Mouse (Mus musculus) myocyte (in vitro differentiated cells): Measurements from ENCODE around the gene Nxph4.

Source experiments
- MAX ChIP-seq: IDR thresholded peaks from one replicate; pipeline ENCODE4 v1.6.1; 2011; ENCODE audit warnings: low read depth, mild to moderate bottlenecking, control low read depth
- MYOG ChIP-seq, 3 experiments: IDR thresholded peaks; one replicate each; pipeline ENCODE4 v1.6.1; 2011; ENCODE audit warnings: control low read depth in 2 of 3, low read depth in 2 of 3, mild to moderate bottlenecking in 2 of 3; ENCODE audit not compliant: insufficient read length in 2 of 3, control insufficient read depth in 1 of 3, insufficient read depth in 1 of 3
- POLR2A ChIP-seq: IDR thresholded peaks from one replicate; pipeline ENCODE4 v1.6.1; 2011; ENCODE audit warnings: low read depth, mild to moderate bottlenecking, control low read depth, moderate library complexity; ENCODE audit not compliant: insufficient read length
- TCF3 ChIP-seq: IDR thresholded peaks from one replicate; pipeline ENCODE4 v1.6.1; 2011; ENCODE audit warnings: low read depth, control low read depth; ENCODE audit not compliant: insufficient read length

DNA sequence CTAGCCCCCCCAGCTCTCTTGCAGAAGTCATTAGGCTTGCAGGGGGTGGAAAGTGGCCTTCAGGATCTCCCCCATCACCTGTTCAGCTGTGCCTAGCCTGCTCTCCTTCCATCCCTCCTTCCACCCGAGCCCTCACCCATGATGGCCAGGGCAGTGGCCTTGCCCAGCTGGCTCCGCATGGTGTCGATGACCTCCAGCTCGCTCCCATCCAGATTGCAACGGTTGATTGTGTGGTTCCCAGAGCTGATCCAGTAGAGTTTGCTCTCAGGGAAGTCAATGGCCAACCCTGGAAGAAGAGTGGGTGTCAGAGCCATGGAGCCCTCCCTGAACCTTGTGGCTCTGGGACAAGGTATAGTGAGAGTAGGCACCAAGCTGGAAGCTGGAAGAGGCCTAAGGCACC, 37.9 kb upstream of the Nxph4 start:
- TF ChIP-seq MYOG (IDR thresholded peaks at IDR 0.05; ENCODE audit: control insufficient read depth in 1 of 3, insufficient read depth in 1 of 3, insufficient read length in 2 of 3, low read depth in 2 of 3) (no peak), MAX (no peak), POLR2A (no peak), TCF3 (no peak)
